Mouse (Mus musculus): ENCODE data around the gene Apol9a.

- no peak for TF ChIP-seq CTCF (IDR thresholded peaks at IDR 0.05; ENCODE audit: low read depth, low read length)
- no peak for TF ChIP-seq POLR2A (IDR thresholded peaks at IDR 0.05; ENCODE audit: insufficient read depth, low read length)
Observed at GRCm38 (mm10) chr15:77359486-77359885, 51.4 kb downstream of the Apol9a start.
